Mouse (Mus musculus) olfactory bulb, adult 2 months (tissue): ENCODE measurements around the gene Anapc15.

Experiments used
- CTCF ChIP-seq: fragments of 200-500 bp; IDR thresholded peaks from 2 replicates; pipeline ENCODE4 v1.5.1; 2012; ENCODE audit warnings: low read depth, mild to moderate bottlenecking, low read length, moderate library complexity; ENCODE audit not compliant: insufficient read depth
- POLR2A ChIP-seq: fragments of 200-500 bp; IDR thresholded peaks from 2 replicates; pipeline ENCODE4 v1.6.1; 2012; ENCODE audit warnings: mild to moderate bottlenecking, low read depth, low read length, moderate library complexity; ENCODE audit not compliant: insufficient read depth

- no peak for TF ChIP-seq POLR2A
- TF ChIP-seq CTCF: no peak
Measured at GRCm38 (mm10) chr7:101832372-101832771, 31.1 kb upstream of the Anapc15 start.
